Mouse (Mus musculus) liver, adult (tissue): ENCODE data around the gene Prkn.

Source experiments
- GATA4 ChIP-seq: IDR thresholded peaks from 2 replicates; pipeline ENCODE4 v1.6.1; 2014; ENCODE audit warnings: mild to moderate bottlenecking, low read length; ENCODE audit not compliant: insufficient replicate concordance

Prkn gene

DNA sequence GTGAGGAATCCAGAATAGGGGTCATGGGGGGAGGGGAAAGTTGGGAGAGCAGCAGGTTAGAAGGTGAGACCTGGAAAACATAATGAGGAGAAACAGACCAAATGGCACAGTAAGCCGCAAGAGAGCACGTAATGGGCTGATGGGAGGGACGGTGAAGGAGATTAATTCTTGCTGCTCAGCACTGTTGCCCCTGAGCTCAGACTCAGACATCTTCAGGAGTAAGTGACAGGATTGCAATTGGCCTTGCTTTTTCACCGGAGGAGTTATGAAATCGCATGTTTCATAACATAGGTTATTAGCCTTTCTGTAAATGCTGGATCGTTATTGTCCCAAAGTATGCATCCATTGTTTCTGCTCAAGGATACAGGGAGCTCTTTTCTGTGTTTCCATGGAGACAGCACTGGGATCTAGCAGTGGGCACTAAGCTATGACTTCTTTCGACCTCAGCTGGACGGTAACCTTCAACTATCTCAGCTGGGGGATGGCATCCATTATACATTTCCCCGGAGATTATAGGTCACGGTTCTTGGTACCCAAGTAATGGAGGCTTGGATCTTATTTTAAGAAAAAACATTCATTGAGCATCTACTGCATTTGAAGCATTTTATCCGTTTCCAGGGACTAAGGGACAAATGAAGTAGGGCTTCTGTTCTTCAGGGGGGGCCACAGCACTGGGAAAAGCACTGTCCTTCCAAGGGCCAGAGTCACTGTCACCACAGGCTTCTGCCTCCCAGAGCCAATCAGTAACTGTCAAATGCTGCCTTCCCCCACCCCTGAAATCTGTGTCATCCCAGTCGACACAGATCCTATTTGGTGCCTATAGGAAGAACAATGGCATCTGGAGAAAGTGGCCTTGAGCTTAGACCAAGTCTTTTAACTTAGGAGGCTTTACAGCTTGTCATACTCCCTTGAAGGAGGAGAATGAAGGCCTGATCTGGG is 890.7 kb downstream of the Prkn start:
- TF ChIP-seq GATA4 = no peak

DNA sequence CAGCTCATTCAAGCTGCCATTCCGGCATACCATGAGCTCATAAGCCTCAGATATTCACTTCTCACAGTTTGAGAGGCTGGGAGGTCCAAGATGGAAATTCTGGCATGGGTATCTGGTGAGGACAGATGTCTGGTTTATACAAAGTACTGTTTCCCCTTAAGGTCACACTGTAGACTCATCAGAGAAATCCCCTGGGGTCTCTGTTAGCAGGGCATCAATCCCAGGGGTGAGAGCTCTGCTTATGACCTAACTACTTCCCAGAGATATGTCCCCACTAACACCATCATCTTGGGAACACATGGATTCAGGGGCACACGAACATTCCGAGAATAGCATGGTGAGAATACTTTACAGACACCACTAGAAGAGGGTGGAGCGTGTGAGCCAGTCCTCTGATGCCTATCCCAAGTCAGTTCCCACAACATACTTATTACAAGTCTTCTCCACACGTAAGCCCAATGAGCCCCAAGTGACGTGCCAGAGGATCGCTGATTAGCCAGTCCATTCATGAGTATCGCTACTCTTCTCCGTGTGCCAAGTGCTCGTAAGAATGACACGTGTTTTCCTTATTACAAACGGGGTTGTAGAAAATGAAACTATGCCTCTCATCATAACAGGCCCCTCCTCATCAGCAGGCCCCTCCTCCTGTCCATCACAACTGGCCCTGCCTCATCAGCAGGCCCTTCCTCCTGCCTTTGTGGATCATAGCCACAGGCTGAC is 895.1 kb downstream of the Prkn start:
- TF ChIP-seq GATA4 = no peak

DNA sequence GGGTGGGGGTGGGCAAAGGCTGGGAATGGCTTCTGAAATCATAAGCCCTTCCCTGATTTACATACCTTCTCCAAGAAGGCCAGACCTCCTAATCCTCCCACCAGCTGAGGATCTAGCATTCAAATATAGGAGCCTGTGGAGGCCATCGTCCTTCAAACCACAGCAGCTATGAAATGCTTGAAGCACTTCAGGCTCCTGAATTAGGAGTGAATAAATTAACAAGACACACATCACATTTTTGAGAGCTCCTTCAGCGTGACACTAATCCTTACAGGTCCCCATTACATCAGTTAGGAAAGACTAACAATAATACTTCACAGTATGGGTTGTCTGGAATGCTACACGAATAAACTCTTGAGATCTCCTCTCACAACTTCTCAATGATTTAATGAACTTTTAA is 896.3 kb downstream of the Prkn start:
- TF ChIP-seq GATA4 = no peak

DNA sequence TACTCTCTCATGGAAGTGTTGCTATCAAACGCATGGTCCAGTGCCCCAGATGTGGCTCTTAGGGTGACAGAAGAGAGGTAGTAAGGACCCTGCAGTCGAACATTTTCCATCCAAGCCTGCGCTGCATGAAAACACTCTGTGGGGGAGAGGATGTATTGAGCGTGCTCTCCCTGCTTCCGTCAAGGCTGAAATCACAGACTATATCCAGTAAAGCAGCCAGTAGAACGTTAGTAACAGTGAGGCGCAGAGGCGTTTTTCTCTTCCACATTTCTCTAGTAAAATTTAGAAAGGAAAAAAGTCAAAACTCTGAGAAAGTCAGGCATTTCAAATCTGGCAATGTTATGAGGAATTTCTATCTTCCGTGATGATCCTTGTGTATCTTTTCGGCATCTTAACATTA is 897.7 kb downstream of the Prkn start:
- no peak for TF ChIP-seq GATA4

DNA sequence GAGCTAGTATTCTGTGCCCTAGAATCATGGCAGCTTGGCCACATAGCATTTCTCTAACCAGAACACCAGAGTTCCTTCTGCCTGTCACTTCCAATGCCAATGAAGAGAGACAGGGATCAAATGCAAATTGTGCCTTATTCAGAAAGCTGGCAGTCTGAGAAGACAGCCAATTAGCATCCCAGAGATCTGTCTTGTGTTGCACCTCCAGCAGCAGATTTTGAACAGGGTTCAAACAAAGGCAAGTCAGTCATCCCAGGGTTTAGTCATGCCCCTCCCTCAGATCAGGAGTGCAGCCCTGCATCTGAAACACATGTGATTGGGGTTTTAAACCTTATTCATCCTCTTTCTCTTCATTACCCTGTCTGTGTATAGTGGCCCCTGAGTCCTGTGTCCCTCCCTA is 900.5 kb downstream of the Prkn start:
- no peak for TF ChIP-seq GATA4

DNA sequence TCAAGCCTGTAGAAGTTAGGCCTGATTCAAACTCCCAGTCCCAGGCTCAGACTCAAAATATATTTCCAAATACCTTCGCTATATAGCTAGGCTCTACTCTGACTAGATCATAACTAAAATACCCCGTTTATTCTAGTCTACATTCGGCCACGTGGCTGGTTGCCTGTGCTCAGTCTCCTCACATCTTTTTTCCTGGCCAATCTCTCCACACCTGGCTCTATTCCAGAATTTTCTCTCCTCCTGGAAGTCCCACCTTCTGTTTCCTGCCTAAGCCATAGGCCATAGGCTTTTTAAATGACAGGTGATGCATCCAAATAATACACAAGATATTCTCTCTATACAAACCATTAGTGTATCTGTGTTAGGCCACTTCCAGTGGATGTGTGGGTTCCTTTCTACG is 901.0 kb downstream of the Prkn start:
- no peak for TF ChIP-seq GATA4

DNA sequence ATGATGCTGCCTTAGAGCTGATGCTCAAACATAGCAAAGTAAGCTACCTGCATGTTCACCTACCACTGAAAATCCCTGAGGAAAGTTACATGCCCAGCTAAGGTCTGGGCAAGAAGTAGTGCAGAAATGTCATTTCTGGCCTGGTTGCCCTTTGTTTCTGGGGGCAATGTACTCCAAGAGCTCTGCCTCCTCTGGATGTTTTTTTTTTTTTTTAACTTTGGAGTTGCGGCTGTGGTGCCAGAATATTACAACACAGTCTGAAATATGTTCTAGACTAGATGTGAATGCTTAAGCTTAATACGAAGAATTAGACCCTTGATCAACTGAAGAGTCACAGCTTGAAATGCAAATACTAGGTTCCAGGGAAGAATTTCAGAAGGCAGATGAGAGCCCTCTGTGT is 911.1 kb downstream of the Prkn start:
- TF ChIP-seq GATA4 = no peak

DNA sequence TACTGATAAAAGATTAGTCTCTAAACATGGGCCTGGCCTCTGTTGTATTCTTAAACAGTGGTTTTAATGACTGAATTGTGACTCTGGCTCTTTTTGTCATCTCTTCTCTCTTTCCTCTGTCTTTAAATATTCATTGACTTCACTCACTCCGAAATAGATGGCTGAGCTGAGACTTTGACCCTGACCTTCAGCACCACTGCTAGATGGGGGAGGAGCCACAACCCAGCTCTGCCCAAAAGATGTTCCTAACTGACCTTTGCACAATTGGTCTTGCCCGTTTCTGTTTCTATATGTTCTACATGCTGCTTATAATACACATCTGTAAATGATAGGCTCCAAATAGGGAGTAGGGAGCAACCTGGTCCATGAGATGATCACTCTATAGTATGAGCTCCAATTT is 912.5 kb downstream of the Prkn start:
- TF ChIP-seq GATA4 = no peak

DNA sequence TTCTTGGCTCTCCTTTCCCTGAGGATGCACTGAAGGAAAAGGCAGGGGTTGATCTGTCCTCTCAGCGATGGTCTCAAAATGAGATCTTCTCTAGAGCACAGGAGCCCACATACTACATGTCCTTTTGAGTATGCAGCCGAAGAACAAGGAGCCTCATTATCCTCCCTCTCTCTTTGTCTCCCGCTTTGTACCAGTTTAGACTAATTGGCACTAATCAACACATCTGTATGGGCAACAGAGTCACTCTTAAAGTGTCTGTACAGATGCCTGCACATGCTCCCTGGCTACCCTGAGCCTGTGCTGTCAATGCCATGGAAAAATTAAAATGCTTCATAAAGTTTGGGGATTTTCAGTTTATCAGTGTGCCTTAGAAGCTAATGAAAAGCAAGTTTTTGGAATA is 924.9 kb downstream of the Prkn start:
- no peak for TF ChIP-seq GATA4

DNA sequence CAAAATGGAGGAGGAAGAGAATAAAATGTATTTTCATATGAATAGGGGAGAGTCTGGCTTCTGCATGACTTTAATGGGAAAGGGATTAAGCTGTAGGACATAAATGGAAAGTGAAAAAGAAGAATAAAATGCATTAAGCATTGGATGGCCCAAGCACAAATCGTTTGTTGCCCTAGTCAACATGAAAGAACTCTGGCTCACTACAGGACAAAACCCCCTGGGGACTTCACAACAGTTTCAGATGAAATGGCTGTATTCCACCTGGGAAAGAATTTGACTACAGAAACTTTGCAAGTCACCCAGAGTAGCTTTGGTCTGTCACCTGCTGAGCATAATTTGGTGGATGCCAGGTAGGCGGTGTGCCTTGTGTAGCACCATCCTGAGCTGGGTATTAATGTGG is 925.4 kb downstream of the Prkn start:
- TF ChIP-seq GATA4 = no peak

DNA sequence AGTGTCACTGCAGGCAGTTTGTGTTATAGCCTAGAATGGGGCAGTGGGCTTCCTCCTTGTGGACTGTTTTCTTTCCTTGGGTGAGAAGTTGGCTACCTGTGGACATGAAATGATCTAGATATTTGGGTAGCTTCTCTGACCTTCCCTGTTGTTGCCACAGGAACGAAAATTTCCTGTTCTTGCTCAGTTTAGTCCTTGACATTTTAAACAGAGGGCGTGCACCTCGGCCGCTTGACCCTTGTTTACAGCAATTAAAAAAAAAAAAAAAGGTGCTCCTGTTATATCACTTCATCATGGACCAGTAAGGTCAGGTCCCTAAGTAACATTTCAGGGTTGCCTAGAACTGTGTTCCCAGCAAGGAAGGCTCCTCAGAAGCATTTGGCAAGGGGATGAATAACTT is 927.1 kb downstream of the Prkn start:
- no peak for TF ChIP-seq GATA4

DNA sequence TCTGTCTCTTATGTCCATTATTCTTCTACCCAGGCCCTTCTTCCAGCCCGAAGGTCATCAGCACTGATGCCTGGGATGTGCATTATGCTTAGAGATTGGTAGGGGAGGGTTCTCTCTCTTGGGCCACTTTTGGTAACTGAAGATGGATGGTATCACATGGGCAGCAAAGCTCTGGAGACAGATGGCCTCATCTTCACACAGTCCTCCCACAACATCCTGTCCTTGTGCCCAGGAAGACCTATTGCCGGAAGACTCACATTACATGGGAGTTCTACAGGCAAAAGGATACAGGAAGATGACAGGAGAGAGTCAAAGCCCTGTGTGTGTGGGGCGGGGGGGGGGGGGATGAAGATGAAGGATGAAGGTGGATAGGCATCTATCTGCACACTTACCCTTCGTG is 928.2 kb downstream of the Prkn start:
- no peak for TF ChIP-seq GATA4

DNA sequence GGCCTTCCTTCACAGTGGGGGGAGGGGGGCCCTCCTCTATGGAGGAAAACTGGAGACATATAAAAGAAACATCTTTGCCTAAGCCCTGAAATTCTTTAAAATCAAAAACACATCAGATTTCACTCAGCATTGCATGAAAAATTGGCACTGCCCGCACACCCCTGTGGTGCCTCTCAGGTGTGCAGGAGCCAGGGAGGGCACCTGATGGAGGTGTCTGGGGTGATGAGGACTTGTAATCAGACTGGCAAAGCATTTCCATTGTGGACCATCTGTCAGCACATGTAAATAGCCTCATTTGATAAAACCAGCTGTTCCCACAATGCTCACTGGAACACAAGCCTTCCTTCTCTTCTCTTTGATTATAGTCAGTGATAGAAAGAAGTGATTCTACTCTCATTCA is 928.8 kb downstream of the Prkn start:
- no peak for TF ChIP-seq GATA4

DNA sequence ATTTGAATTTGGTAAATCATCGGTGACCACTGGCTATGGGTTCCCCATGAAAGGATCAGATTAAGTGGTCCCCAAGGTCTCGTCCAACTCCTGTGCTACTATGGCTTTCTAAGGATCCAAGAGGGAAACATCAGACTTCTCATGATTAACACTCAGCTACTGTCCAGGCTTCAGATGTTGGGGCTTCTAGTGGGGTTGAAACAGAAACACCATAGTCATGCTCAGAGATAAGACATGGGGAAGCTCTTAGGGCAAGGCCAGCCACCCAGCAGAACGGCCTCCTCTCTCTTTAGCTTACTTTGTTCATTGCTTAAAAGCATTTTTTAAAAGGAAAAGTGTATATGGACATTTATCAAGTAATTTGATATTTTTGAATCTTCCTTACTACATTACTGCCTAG is 929.3 kb downstream of the Prkn start:
- no peak for TF ChIP-seq GATA4

DNA sequence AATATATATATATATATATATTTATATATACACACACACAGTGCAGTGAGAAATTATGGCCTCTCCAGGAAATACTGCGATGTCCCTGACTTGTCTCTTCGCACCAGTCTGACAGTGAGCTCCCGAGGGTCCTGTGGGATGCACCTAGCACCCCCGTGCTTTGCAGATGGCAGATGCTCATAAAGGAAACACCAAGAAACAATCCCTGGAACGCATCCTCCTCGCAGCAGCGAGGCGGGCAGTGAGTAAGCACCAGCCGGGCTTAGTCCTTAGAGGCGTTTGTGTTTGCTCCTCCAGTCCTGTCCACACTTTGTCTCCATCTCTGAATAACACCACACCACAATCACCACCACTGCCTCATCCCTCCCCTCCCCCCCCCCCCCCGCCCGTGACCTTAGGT is 939.4 kb downstream of the Prkn start:
- TF ChIP-seq GATA4 = no peak

DNA sequence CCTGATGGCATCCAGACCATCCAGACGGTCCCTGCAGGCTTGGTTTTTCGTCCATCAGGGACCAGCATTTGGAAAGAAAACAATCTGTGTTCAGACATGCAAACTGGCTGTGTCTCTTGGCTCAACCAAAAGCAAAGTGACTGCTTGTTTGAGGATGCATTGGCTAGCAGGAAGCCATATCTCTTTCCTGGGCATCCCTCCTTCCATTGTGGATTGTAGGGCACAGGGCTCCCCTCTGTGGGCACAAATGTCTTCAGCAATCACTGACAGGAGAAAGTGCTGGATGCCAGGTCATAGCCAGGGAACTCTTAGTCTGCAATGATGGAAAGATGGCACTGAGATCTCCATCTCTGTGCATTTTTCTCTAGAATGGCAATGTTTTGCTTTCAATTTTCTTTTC is 939.8 kb downstream of the Prkn start:
- TF ChIP-seq GATA4 = no peak

DNA sequence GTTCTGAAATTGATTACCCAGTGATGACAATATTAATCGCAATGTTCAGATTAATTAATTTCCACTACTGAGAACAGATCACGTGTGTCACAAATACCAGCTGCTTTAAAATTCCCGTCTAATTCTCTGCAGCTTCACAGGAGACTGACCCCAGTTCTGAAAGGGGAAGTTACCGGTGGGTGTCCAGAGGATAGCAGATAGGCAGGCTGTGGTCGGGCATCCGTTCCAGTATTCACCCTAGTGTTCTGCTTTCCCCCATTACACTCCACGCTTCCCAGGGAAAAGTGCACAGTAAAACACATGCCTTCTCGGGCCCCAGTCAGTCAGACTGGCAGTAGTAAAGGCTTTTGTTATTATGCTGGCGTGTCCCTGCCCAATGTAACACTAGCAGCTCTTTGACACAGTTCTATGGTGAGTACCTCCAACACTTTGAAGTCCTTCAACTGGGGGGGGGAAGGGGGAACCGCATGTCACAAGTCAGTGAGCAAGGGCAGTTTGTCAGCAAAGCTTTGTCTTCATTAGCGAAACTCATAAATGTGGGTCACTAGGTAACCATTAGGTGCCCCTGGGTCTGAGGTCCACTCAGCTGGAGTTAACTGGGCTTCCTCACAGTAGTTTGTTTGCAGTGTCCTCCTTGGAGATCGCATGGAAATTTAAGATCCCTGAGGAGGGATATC is 940.8 kb downstream of the Prkn start:
- no peak for TF ChIP-seq GATA4
